Mouse (Mus musculus) MEL (cell line): ENCODE results near the gene Rbck1. TPM values are rescaled to one million over a fixed set of nuclear protein-coding genes. Genes with fewer than 3 reads are reported as not detected.

Source experiments
- DNase-seq: peaks from one replicate; pipeline ENCODE4 v3.0.0; 2011; ENCODE audit warnings: low read depth, low spot score
- H3K27ac ChIP-seq: 2 replicates; pipeline ENCODE4 v1.5.1; 2012; ENCODE audit warnings: low read depth, mild to moderate bottlenecking, control low read depth, low read length, moderate library complexity; ENCODE audit not compliant: control insufficient read depth
- H3K27me3 ChIP-seq, 2 experiments: fragments of 150-350 bp in 1 of 2; sonication (generic) in 1 of 2; 2 replicates each; pipeline ENCODE4 v1.6.1; 2012; ENCODE audit warnings: low read length in 2 of 2, mild to moderate bottlenecking in 2 of 2, improper control_type of control experiment in 1 of 2, moderate library complexity in 1 of 2; ENCODE audit not compliant: insufficient read depth in 2 of 2, control insufficient read depth in 1 of 2
- H3K36me3 ChIP-seq, 2 experiments: 2 replicates each; pipeline ENCODE4 v1.6.1; 2012 to 2014; ENCODE audit warnings: low read length in 2 of 2, improper control_type of control experiment in 1 of 2, inconsistent platforms in 1 of 2, mild to moderate bottlenecking in 1 of 2; ENCODE audit not compliant: insufficient read depth in 2 of 2, control insufficient read depth in 1 of 2
- H3K4me1 ChIP-seq, 2 experiments: fragments of 150-350 bp in 1 of 2; sonication (generic) in 1 of 2; 2 replicates each; pipeline ENCODE4 v1.6.1; 2012; ENCODE audit warnings: low read length in 2 of 2, improper control_type of control experiment in 1 of 2, mild to moderate bottlenecking in 1 of 2; ENCODE audit not compliant: insufficient read depth in 2 of 2, control insufficient read depth in 1 of 2
- H3K4me3 ChIP-seq, 2 experiments: fragments of 150-350 bp in 1 of 2; sonication (generic) in 1 of 2; 2 replicates each; pipeline ENCODE4 v1.5.1; 2012; ENCODE audit warnings: low read depth in 2 of 2, low read length in 2 of 2, mild to moderate bottlenecking in 2 of 2, moderate library complexity in 2 of 2, control low read depth in 1 of 2, improper control_type of control experiment in 1 of 2; ENCODE audit not compliant: control insufficient read depth in 1 of 2, insufficient read depth in 1 of 2
- H3K79me2 ChIP-seq: 2 replicates; pipeline ENCODE4 v1.6.1; 2012; ENCODE audit warnings: mild to moderate bottlenecking, low read length, moderate library complexity; ENCODE audit not compliant: control insufficient read depth, poor library complexity, insufficient read depth
- H3K9ac ChIP-seq: 2 replicates; pipeline ENCODE4 v1.6.1; 2012; ENCODE audit warnings: low read depth, mild to moderate bottlenecking, control low read depth, low read length, moderate library complexity; ENCODE audit not compliant: control insufficient read depth, poor library complexity, severe bottlenecking
- H3K9me3 ChIP-seq: fragments of 150-350 bp; sonication (generic); replicated peaks from 2 replicates; pipeline ENCODE4 v1.6.1; 2012; ENCODE audit warnings: mild to moderate bottlenecking, low read length, improper control_type of control experiment, moderate library complexity; ENCODE audit not compliant: insufficient read depth
- BHLHE40 ChIP-seq: IDR thresholded peaks from 2 replicates; pipeline ENCODE4 v1.6.1; 2012; ENCODE audit warnings: low read depth, mild to moderate bottlenecking, inconsistent platforms, low read length, improper control_type of control experiment, borderline replicate concordance
- CHD1 ChIP-seq: IDR thresholded peaks from 2 replicates; pipeline ENCODE4 v1.6.1; 2012; ENCODE audit warnings: low read depth, mild to moderate bottlenecking, inconsistent platforms, low read length, improper control_type of control experiment
- CTCF ChIP-seq, 3 experiments: IDR thresholded peaks in 2 of 3; conservative IDR thresholded peaks in 1 of 3; 2 replicates each; pipeline ENCODE4 v1.5.1; 2011 to 2012; ENCODE audit warnings: low read length in 3 of 3, low read depth in 2 of 3, mild to moderate bottlenecking in 2 of 3, improper control_type of control experiment in 1 of 3, inconsistent platforms in 1 of 3, mixed read lengths in 1 of 3, moderate library complexity in 1 of 3; ENCODE audit not compliant: control insufficient read depth in 1 of 3, insufficient read depth in 1 of 3, poor library complexity in 1 of 3, severe bottlenecking in 1 of 3
- ELF1 ChIP-seq: IDR thresholded peaks from 2 replicates; pipeline ENCODE4 v1.6.1; 2014; ENCODE audit warnings: low read depth, mild to moderate bottlenecking, inconsistent platforms, low read length, improper control_type of control experiment, moderate library complexity
- GABPA ChIP-seq: IDR thresholded peaks from 2 replicates; pipeline ENCODE4 v1.6.1; 2012; ENCODE audit warnings: low read depth, mild to moderate bottlenecking, inconsistent platforms, low read length, improper control_type of control experiment, moderate library complexity
- GATA1 ChIP-seq: IDR thresholded peaks from 2 replicates; pipeline ENCODE4 v1.6.1; 2011; ENCODE audit warnings: low read depth, low read length, improper control_type of control experiment
- HCFC1 ChIP-seq: IDR thresholded peaks from 2 replicates; pipeline ENCODE4 v1.6.1; 2012; ENCODE audit warnings: low read depth, mild to moderate bottlenecking, inconsistent platforms, low read length, improper control_type of control experiment, moderate library complexity
- JUND ChIP-seq: IDR thresholded peaks from 2 replicates; pipeline ENCODE4 v1.6.1; 2011; ENCODE audit warnings: low read depth, mild to moderate bottlenecking, improper control_type of control experiment, low read length
- KAT2A ChIP-seq: conservative IDR thresholded peaks from 2 replicates; pipeline ENCODE4 v1.6.1; 2012; ENCODE audit warnings: low read depth, low read length, improper control_type of control experiment, inconsistent platforms
- MAFK ChIP-seq: IDR thresholded peaks from 2 replicates; pipeline ENCODE4 v1.6.1; 2011; ENCODE audit warnings: low read depth, mild to moderate bottlenecking, low read length, improper control_type of control experiment, borderline replicate concordance
- MAX ChIP-seq: IDR thresholded peaks from 2 replicates; pipeline ENCODE4 v1.6.1; 2011; ENCODE audit warnings: low read length, improper control_type of control experiment
- MAZ ChIP-seq: IDR thresholded peaks from 2 replicates; pipeline ENCODE4 v1.6.1; 2012; ENCODE audit warnings: low read depth, mild to moderate bottlenecking, inconsistent platforms, low read length, improper control_type of control experiment
- MEF2A ChIP-seq: IDR thresholded peaks from 2 replicates; pipeline ENCODE4 v1.6.1; 2014; ENCODE audit warnings: low read depth, mild to moderate bottlenecking, inconsistent platforms, low read length, improper control_type of control experiment; ENCODE audit not compliant: poor library complexity, insufficient replicate concordance, severe bottlenecking; ENCODE audit errors: extremely low read depth
- MXI1 ChIP-seq: IDR thresholded peaks from 2 replicates; pipeline ENCODE4 v1.6.1; 2011; ENCODE audit warnings: mild to moderate bottlenecking, low read depth, low read length, improper control_type of control experiment
- NELFE ChIP-seq: IDR thresholded peaks from 2 replicates; pipeline ENCODE4 v1.6.1; 2011; ENCODE audit warnings: low read depth, low read length, improper control_type of control experiment
- NRF1 ChIP-seq: IDR thresholded peaks from 2 replicates; pipeline ENCODE4 v1.6.1; 2014; ENCODE audit warnings: low read depth, mild to moderate bottlenecking, inconsistent platforms, low read length, improper control_type of control experiment, moderate library complexity; ENCODE audit not compliant: poor library complexity, insufficient read depth, severe bottlenecking
- POLR2A ChIP-seq, 2 experiments: IDR thresholded peaks; 2 replicates each; pipeline ENCODE4 v1.6.1; 2011 to 2012; ENCODE audit warnings: low read length in 2 of 2, mild to moderate bottlenecking in 2 of 2, control low read depth in 1 of 2, improper control_type of control experiment in 1 of 2, low read depth in 1 of 2, moderate library complexity in 1 of 2; ENCODE audit not compliant: control insufficient read depth in 1 of 2, insufficient read depth in 1 of 2, poor library complexity in 1 of 2
- POLR2AphosphoS5 ChIP-seq: IDR thresholded peaks from 2 replicates; pipeline ENCODE4 v1.6.1; 2012; ENCODE audit warnings: low read depth, borderline replicate concordance, mild to moderate bottlenecking, inconsistent platforms, low read length, moderate library complexity, mixed read lengths
- RAD21 ChIP-seq: IDR thresholded peaks from 2 replicates; pipeline ENCODE4 v1.6.1; 2011; ENCODE audit warnings: mild to moderate bottlenecking, low read depth, low read length, improper control_type of control experiment
- RCOR1 ChIP-seq: IDR thresholded peaks from 2 replicates; pipeline ENCODE4 v1.6.1; 2012; ENCODE audit warnings: low read depth, mild to moderate bottlenecking, inconsistent platforms, low read length, improper control_type of control experiment
- SMC3 ChIP-seq: IDR thresholded peaks from 2 replicates; pipeline ENCODE4 v1.6.1; 2011; ENCODE audit warnings: low read depth, low read length, improper control_type of control experiment
- TBP ChIP-seq: IDR thresholded peaks from 2 replicates; pipeline ENCODE4 v1.8.0; 2011; ENCODE audit warnings: low read depth, low read length, improper control_type of control experiment
- TCF12 ChIP-seq: IDR thresholded peaks from 2 replicates; pipeline ENCODE4 v1.6.1; 2014; ENCODE audit warnings: low read depth, mild to moderate bottlenecking, inconsistent platforms, low read length, improper control_type of control experiment, moderate library complexity
- UBTF ChIP-seq: IDR thresholded peaks from 2 replicates; pipeline ENCODE4 v1.6.1; 2012; ENCODE audit warnings: low read depth, mild to moderate bottlenecking, inconsistent platforms, low read length, improper control_type of control experiment, moderate library complexity, borderline replicate concordance; ENCODE audit not compliant: insufficient read depth
- USF1 ChIP-seq: IDR thresholded peaks from 2 replicates; pipeline ENCODE4 v1.6.1; 2014; ENCODE audit warnings: low read depth, mild to moderate bottlenecking, inconsistent platforms, low read length, improper control_type of control experiment, moderate library complexity
- USF2 ChIP-seq, 2 experiments: IDR thresholded peaks; 2 replicates each; pipeline ENCODE4 v1.6.1; 2011 to 2012; ENCODE audit warnings: improper control_type of control experiment in 2 of 2, low read length in 2 of 2, borderline replicate concordance in 1 of 2, inconsistent platforms in 1 of 2, low read depth in 1 of 2, mild to moderate bottlenecking in 1 of 2; ENCODE audit not compliant: insufficient read depth in 1 of 2
- ZMIZ1 ChIP-seq: IDR thresholded peaks from 2 replicates; pipeline ENCODE4 v1.6.1; 2012; ENCODE audit warnings: low read depth, mild to moderate bottlenecking, inconsistent platforms, low read length, improper control_type of control experiment, moderate library complexity
- polyA plus RNA-seq, 2 experiments: library from polyadenylated mRNA; stranded (reverse) in 1 of 2; unstranded in 1 of 2; fragments of >175 nt in 1 of 2; fragments of >200 nt in 1 of 2; gene quantifications; 2 replicates each; pipeline versions ENCODE4 v1.2.1 to v1.2.4; 2012; ENCODE audit warnings: low replicate concordance in 2 of 2, low read depth in 1 of 2; ENCODE audit not compliant: insufficient read length in 2 of 2, insufficient read depth in 1 of 2, missing spikeins in 1 of 2
- total RNA-seq: library from RNA; depleted of rRNA; stranded (reverse); fragments of 300-350 nt; gene quantifications from 2 replicates; pipeline ENCODE4 v1.2.3, GENCODE M21; 2012

Gene Rbck1
- total and polyA plus RNA-seq, 3 experiments, result 90.9 to 162 (median 92.1) TPM

- TF ChIP-seq GABPA, result peak; percentile 83
- TF ChIP-seq SMC3, result no peak
- TF ChIP-seq NRF1, result peak; percentile 56
- peak; percentile 88 for TF ChIP-seq MAX
- TF ChIP-seq MAFK, result 0 out of 2 replicates have a peak, but pooled peaks have one; percentile 57
- TF ChIP-seq, all 39 proteins: peak for 17
Measured at GRCm38 (mm10) chr2:152373547-152373946, 41.1 kb upstream of the Rbck1 start (continued).

GRCm38 (mm10) chr2:152372661-152373060 is 40.2 kb upstream of the Rbck1 start:
- Histone ChIP-seq H3K4me3 (peak overlapping the region; percentile 29 to 58), H3K4me1 (peaks cover 9 to 15% of the 10 kb centered on the region in 2 experiments), H3K36me3 (peaks cover 0 to 11% of the 10 kb centered on the region in 2 experiments; a peak in 2 of 4 replicates), H3K79me2 (no peaks in the 10 kb centered on the region), H3K27ac (peak overlapping the region; percentile 77), H3K9ac (peak overlapping the region; percentile 68), H3K27me3 (no peaks in the 10 kb centered on the region), H3K9me3 (no peaks in the 10 kb centered on the region)
- DNase-seq, result peak; percentile 60
- TF ChIP-seq HCFC1, result peak; percentile 52; the same call in 1 of the 2 replicates
- TF ChIP-seq NELFE, result peak; percentile 35; the same call in 1 of the 2 replicates
- no peak for TF ChIP-seq TCF12
- no peak for TF ChIP-seq MAFK
- TF ChIP-seq ELF1, result 0 out of 2 replicates have a peak, but pooled peaks have one; percentile 29
- no peak for TF ChIP-seq MAZ

GRCm38 (mm10) chr2:152372104-152372503 is 39.7 kb upstream of the Rbck1 start:
- H3K9me3 ChIP-seq, result no peaks in the 10 kb centered on the region
- H3K27me3 ChIP-seq, result no peaks in the 10 kb centered on the region
- H3K36me3 ChIP-seq, result peaks cover 0 to 11% of the 10 kb centered on the region in 2 experiments; a peak in 2 of 4 replicates
- peak overlapping the region; percentile 15 for H3K9ac ChIP-seq
- peak overlapping the region; percentile 77 for H3K27ac ChIP-seq
- H3K4me1 ChIP-seq, result peaks cover 9 to 15% of the 10 kb centered on the region in 2 experiments
- H3K79me2 ChIP-seq, result no peaks in the 10 kb centered on the region
- peak overlapping the region; percentile 29 to 58 for H3K4me3 ChIP-seq
- peak; percentile 91 for DNase-seq
- no peak for TF ChIP-seq ELF1
- TF ChIP-seq MAFK, result no peak
- TF ChIP-seq GATA1, result peak; percentile 66
- TF ChIP-seq TBP, result 0 out of 2 replicates have a peak, but pooled peaks have one; percentile 9
- TF ChIP-seq POLR2A (IDR thresholded peaks at IDR 0.05; ENCODE audit: control insufficient read depth in 1 of 2, insufficient read depth in 1 of 2, low read depth in 1 of 2, low read length in 2 of 2, poor library complexity in 1 of 2), result no peak
- no peak for TF ChIP-seq MAZ
- peak; percentile 29; the same call in 1 of the 2 replicates for TF ChIP-seq USF1
- TF ChIP-seq NELFE, result no peak
- TF ChIP-seq RAD21, result no peak
- TF ChIP-seq KAT2A, result no peak; the same call in 1 of the 2 replicates
- TF ChIP-seq SMC3, result no peak
- peak; percentile 79 for TF ChIP-seq RCOR1
- peak; percentile 50; the same call in 1 of the 2 replicates for TF ChIP-seq MXI1
- TF ChIP-seq JUND, result no peak
- no peak for TF ChIP-seq MEF2A
- TF ChIP-seq BHLHE40, result peak; percentile 74; the same call in 1 of the 2 replicates
- peak; percentile 37 for TF ChIP-seq MAX
- no peak for TF ChIP-seq CTCF (IDR thresholded peaks at IDR 0.05 in 2 of 3, conservative IDR thresholded peaks at IDR 0.05 in 1 of 3; ENCODE audit: control insufficient read depth in 1 of 3, insufficient read depth in 1 of 3, low read depth in 2 of 3, low read length in 3 of 3, poor library complexity in 1 of 3, severe bottlenecking in 1 of 3)
- no peak for TF ChIP-seq ZMIZ1
- no peak for TF ChIP-seq POLR2AphosphoS5
- no peak for TF ChIP-seq UBTF
- no peak for TF ChIP-seq CHD1
- no peak for TF ChIP-seq USF2 (IDR thresholded peaks at IDR 0.05; ENCODE audit: borderline replicate concordance in 1 of 2, insufficient read depth in 1 of 2, low read depth in 1 of 2, low read length in 2 of 2)
